Mouse (Mus musculus) lung, adult 2 months (tissue): Measurements from ENCODE around the gene Pkp4. TPM values are rescaled to one million over a fixed set of nuclear protein-coding genes. Genes with fewer than 3 reads are reported as not detected.

Source experiments
- DNase-seq: peaks from one replicate; pipeline ENCODE4 v3.0.0; 2022
- H3K4me1 ChIP-seq: fragments of 200-500 bp; 2 replicates; pipeline ENCODE4 v1.6.1; 2011; ENCODE audit warnings: low read length; ENCODE audit not compliant: control insufficient read depth, insufficient read depth
- H3K4me3 ChIP-seq: fragments of 200-500 bp; replicated peaks from 2 replicates; pipeline ENCODE3; 2011; ENCODE audit warnings: low read depth, mild to moderate bottlenecking, control low read depth, low read length; ENCODE audit errors: extremely low read depth
- CTCF ChIP-seq: fragments of 200-500 bp; IDR thresholded peaks from 2 replicates; pipeline ENCODE4 v1.5.1; 2011; ENCODE audit warnings: mild to moderate bottlenecking, low read length, control low read depth; ENCODE audit not compliant: insufficient read depth
- POLR2A ChIP-seq: fragments of 200-500 bp; IDR thresholded peaks from 2 replicates; pipeline ENCODE4 v1.6.1; 2011; ENCODE audit warnings: low read depth, mild to moderate bottlenecking, control low read depth, low read length, borderline replicate concordance; ENCODE audit errors: extremely low read depth
- WGBS: fragments of 180-500 bp; shearing (Covaris S2); methylation state at CpG from one replicate; pipeline ENCODE4 v1.1.7; 2018; 5-methylcytosine and 5-hydroxymethylcytosine counted together
- polyA plus RNA-seq: library from polyadenylated mRNA; depleted of rRNA; stranded (reverse); fragments of >200 nt; gene quantifications from 2 replicates; pipeline ENCODE4 v1.2.3, GENCODE M21; 2012

The Pkp4 gene
- polyA plus RNA-seq, 1 experiment, result 76.2 TPM

DNA sequence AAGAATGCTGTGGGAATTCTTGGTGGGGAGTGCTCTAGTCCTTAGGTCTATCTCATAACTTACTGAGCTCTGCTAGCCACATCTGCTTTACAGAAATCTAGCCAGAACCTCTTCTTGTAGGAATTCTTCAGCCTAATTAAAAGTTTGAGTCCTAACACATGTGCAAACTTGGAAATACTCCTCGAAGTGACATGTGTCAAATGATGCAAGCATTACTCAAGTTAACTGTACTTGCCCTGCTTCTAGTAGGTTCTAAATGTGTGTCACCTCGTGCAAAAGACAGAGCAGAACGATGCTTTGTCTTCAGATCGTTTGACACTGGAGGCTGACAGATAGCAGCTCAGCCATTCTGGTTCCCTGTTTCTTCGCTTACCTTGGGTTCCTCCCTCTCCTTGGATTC, 32.5 kb downstream of the Pkp4 start:
- TF ChIP-seq POLR2A, result no peak
- no peak for TF ChIP-seq CTCF
- H3K4me1 ChIP-seq, result peaks cover 6% of the 10 kb centered on the region
- DNase-seq, result no peak
- no peak overlapping the region for H3K4me3 ChIP-seq
- 46% methylated on average over 5 of the region's 5 CpGs for WGBS

GRCm38 (mm10) chr2:59197156-59197555, 36.5 kb downstream of the Pkp4 start:
- no peak for DNase-seq
- H3K4me1 ChIP-seq, result no peaks in the 10 kb centered on the region; the same call in 1 of the 2 replicates
- WGBS, result 85% methylated on average over 4 of the region's 4 CpGs
- no peak for TF ChIP-seq POLR2A
- TF ChIP-seq CTCF, result no peak
- H3K4me3 ChIP-seq, result no peak overlapping the region

DNA sequence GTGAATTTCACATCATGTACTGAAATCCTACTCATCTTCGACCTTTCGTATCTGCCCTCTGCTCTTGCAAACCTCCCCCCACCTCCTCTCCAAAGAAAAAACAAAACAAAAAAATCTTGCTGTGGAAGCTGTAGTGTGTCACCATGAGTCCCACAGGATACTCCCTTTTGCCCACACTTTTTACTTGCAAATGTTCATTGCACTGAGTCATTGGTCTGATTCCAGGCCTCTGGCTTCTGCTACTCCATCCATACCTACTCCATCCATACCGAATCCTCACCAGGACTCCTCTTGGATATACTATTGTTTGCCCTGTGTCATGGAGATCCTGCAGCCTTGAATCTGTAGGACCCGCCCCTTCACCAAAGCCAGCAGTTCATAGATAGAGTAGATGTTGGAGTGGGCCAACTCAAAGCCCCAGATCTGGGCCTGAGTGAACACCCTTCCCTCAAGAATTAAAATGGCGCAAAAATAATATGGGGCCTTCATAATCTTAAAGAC, 38.9 kb downstream of the Pkp4 start:
- Histone ChIP-seq H3K4me3 (no peak overlapping the region), H3K4me1 (no peaks in the 10 kb centered on the region; the same call in 1 of the 2 replicates)
- TF ChIP-seq POLR2A (no peak), CTCF (no peak)
- 94% methylated on average over 5 of the region's 5 CpGs for WGBS
- no peak for DNase-seq

DNA sequence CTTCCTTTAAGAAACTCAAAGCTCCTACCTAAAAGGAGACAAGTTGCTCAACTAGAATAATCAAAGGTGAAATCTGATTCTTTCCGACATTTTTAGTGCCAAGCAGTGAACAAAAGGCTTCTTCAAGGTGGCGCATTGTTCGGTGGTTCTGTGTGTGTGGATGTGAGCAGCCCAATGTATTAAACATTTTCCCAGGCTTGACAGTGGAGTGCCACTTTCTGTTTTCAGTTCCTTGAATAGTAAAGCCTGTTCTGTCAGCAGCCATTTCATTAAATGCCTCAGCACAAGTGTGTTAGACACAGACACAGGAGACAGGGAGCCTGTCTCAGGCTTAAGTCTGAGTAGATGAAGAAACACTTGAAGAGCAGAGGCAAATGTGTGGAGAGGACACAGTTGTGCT, 39.9 kb downstream of the Pkp4 start:
- no peak for DNase-seq
- Histone ChIP-seq H3K4me3 (no peak overlapping the region), H3K4me1 (no peaks in the 10 kb centered on the region; the same call in 1 of the 2 replicates)
- TF ChIP-seq CTCF (no peak), POLR2A (no peak)
- 73% methylated on average over 3 of the region's 3 CpGs for WGBS

DNA sequence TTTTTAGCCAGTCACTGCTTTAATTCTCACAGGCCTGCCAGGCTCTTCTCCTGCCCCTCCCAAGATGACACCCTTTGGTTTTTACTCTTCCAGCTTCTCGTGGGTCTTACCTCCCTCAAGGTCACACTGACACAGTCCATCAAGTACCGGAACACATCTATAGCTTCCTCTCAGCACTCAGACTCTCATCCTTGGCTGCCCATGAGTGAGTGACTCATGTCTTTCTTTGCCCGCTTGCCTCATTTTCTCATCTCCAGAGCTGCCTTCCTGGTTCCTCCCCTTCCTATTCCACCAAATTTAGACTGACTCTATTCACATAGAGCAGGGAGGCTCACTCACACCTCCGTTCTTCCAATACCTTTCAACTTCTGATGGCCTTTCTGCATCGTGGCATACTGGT, 42.3 kb downstream of the Pkp4 start:
- Histone ChIP-seq H3K4me1 (peaks cover 8% of the 10 kb centered on the region), H3K4me3 (no peak overlapping the region)
- 55% methylated on average over 5 of the region's 5 CpGs for WGBS
- DNase-seq, result no peak
- TF ChIP-seq CTCF (no peak), POLR2A (no peak)

GRCm38 (mm10) chr2:59203627-59204425, 43.2 kb downstream of the Pkp4 start:
- TF ChIP-seq CTCF, result no peak
- no peak for TF ChIP-seq POLR2A
- Histone ChIP-seq H3K4me1 (peaks cover 8% of the 10 kb centered on the region), H3K4me3 (no peak overlapping the region)
- WGBS, result 71% methylated on average over 3 of the region's 3 CpGs
- DNase-seq, result no peak

- Histone ChIP-seq H3K4me3 (no peak overlapping the region), H3K4me1 (peaks cover 8% of the 10 kb centered on the region)
- 86% methylated on average over 9 of the region's 9 CpGs for WGBS
- DNase-seq, result no peak
- no peak for TF ChIP-seq CTCF
- TF ChIP-seq POLR2A, result no peak
These were observed 44.4 kb downstream of the Pkp4 start for GRCm38 (mm10) chr2:59205092-59205491.

- H3K4me1 ChIP-seq, result peaks cover 14% of the 10 kb centered on the region
These were observed 45.5 kb downstream of the Pkp4 start for GRCm38 (mm10) chr2:59206190-59206589.

DNA sequence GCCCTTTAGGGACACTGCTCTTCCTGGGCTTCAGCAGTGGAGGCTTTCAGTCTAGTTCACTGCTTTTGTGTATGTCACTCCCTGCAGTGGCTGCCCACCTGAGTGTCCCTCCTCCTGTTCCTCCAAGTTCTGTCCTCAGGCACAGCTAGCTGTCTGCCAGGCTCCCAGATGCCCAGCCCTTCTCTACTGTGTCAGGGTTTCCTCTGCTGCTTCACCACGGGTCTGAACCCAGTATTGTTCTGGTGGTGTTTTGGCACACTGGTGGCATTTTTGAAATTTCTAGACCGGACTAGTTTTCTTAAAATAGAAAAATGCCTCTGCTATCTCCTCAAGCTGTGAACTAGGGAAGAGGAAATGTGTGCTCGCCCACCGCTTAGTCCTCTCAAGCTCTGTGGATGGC, 46.6 kb downstream of the Pkp4 start:
- Histone ChIP-seq H3K4me1 (peaks cover 14% of the 10 kb centered on the region), H3K4me3 (no peak overlapping the region)
- TF ChIP-seq POLR2A, result no peak
- no peak for TF ChIP-seq CTCF
- DNase-seq, result no peak
- WGBS, result 9% methylated on average over 4 of the region's 4 CpGs

More at GRCm38 (mm10) chr2:59206190-59206589, 45.5 kb downstream of the Pkp4 start:
- no peak for DNase-seq
- WGBS, result 85% methylated on average over 2 of the region's 2 CpGs
- no peak for TF ChIP-seq POLR2A
- H3K4me3 ChIP-seq, result no peak overlapping the region

DNA sequence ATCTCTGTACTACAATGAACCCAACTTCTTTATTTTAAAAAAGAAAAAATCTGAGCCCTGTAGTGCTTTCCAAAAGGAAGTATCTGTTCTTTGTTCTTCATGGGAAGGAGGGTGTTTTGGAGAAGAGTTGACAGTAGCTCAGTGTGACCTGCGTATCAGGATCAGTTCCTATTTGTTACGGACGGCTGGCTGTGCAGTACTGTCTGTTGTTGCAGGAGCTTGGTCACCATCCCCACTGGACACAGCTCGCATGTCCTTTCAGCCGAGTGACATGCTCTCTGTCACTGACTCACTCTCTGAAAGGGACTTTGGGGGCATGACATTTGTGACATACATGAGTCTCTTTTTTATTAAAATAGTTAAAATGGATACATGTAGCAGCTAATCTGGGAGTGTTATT, 47.1 kb downstream of the Pkp4 start:
- DNase-seq, result no peak
- H3K4me1 ChIP-seq, result peaks cover 16% of the 10 kb centered on the region
- TF ChIP-seq POLR2A, result no peak
- TF ChIP-seq CTCF, result no peak
- no peak overlapping the region for H3K4me3 ChIP-seq
- WGBS, result 43% methylated on average over 5 of the region's 5 CpGs

DNA sequence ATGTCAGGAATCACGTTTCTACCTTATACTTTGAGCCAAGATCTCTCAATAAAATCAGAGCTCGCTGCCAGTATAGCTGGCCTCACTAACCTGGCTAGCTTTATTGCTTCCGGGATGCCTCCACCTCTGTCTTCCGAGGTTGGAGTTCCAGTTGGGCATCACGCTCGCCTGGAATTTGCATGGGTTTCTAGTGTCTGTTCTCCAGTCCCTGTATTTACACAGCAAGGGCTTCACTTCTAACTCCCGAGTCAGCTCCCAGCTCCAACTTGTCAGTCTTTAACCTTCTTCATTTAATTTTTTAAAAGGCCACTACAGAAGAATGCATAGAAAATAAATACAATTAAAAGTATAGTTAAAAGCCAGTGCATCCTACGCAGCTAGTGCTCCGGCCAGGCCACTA, 47.6 kb downstream of the Pkp4 start:
- peaks cover 16% of the 10 kb centered on the region for H3K4me1 ChIP-seq
- no peak for DNase-seq
- H3K4me3 ChIP-seq, result no peak overlapping the region
- TF ChIP-seq CTCF, result no peak
- no peak for TF ChIP-seq POLR2A
- 63% methylated on average over 9 of the region's 9 CpGs for WGBS
